ENCODE assay signal across 9 mouse cellular contexts in the genomic region with DNA sequence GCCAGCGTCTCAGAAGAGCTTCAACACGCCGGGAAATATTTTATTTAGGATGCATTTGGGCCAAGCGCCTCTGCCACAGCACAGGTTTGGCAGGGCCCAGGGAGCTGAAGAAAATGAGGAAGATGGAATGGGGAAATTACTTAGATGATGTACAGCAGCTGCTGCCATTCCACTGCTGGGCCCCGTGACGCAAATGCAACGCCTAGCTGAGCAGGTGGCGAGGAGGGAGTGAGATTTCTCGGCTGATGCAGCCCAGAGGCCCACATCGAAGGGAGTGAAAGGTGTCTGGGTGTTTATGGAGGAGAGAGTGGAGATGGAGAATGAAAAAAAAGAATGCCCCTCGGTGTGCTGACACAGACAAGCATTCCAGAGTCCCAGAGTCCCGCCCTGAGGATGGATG. TPM values are rescaled to one million over a fixed set of nuclear protein-coding genes. Genes with fewer than 3 reads are reported as not detected.
A peak's percentile ranks its signal among the peaks of the same experiment; 100 is the strongest.
DNase-seq lines count a peak whose midpoint lies in the region; ATAC-seq lines count a peak whose summit lies in the region.
"Had no signal": no experiment of that assay in that cellular context is flagged by ENCODE, and none has a peak within 500 bp of the region (broad histone marks: within the 10 kb centered on the region; RNA-seq: fewer than 3 reads in every experiment).

No protein-coding gene starts in this region.

- H3K9ac ChIP-seq in hindbrain, embryonic 16.5 days (ENCODE audit: low read depth, low read length) = no peak overlapping the region
- no peak overlapping the region for H3K9ac ChIP-seq in hindbrain, embryonic 14.5 days
- H3K9ac ChIP-seq in limb, embryonic 12.5 days (replicated peaks) = no peak overlapping the region

- no peak for DNase-seq in hindbrain, embryonic 14.5 days (ENCODE audit: low spot score)
- DNase-seq in A20 (ENCODE audit: low read depth, low spot score) = peak; percentile 48
- peak; percentile 36 for DNase-seq in MEL-GATA-1-ER (ENCODE audit: extremely low read depth, low read depth)
- no peak for DNase-seq in urinary bladder, postnatal 25 days (ENCODE audit: low spot score)
- no peak for DNase-seq in cerebellum, postnatal 25 days
- DNase-seq in cerebellum, adult 9-11 months = no peak

- H3K4me2 ChIP-seq in hindbrain, embryonic 16.5 days (ENCODE audit: low read length) = no peak overlapping the region
- no peak overlapping the region; the same call in 1 of the 2 replicates for H3K4me2 ChIP-seq in hindbrain, embryonic 14.5 days (replicated peaks)
- no peak overlapping the region for H3K4me2 ChIP-seq in limb, embryonic 12.5 days

- H3K27ac ChIP-seq in hindbrain, embryonic 16.5 days (ENCODE audit: low read depth, low read length) = no peak overlapping the region
- no peak overlapping the region for H3K27ac ChIP-seq in hindbrain, embryonic 14.5 days
- peak overlapping the region; percentile 41; the same call in 1 of the 2 replicates for H3K27ac ChIP-seq in limb, embryonic 12.5 days

- H3K27me3 ChIP-seq in hindbrain, embryonic 16.5 days (replicated peaks; ENCODE audit: control insufficient read depth, insufficient read depth, low read length) = no peaks in the 10 kb centered on the region
- H3K27me3 ChIP-seq in hindbrain, embryonic 14.5 days (ENCODE audit: control insufficient read depth, insufficient read depth, low read length) = no peaks in the 10 kb centered on the region
- H3K27me3 ChIP-seq in limb, embryonic 12.5 days = no peaks in the 10 kb centered on the region

- H3K4me3 ChIP-seq in hindbrain, embryonic 16.5 days (ENCODE audit: low read length) = no peak overlapping the region
- H3K4me3 ChIP-seq in hindbrain, embryonic 14.5 days (replicated peaks; ENCODE audit: low read length) = no peak overlapping the region
- no peak overlapping the region for H3K4me3 ChIP-seq in limb, embryonic 12.5 days (replicated peaks)
- H3K4me3 ChIP-seq: erythroblast, embryonic 14.5 days had no signal

- WGBS in hindbrain, embryonic 16.5 days = 50% methylated on average over 12 of the region's 12 CpGs
- 58% methylated on average over 12 of the region's 12 CpGs for whole genome bisulfite sequencing in hindbrain, embryonic 14.5 days
- 50% methylated on average over 12 of the region's 12 CpGs for WGBS in limb, embryonic 12.5 days

- peaks cover 4% of the 10 kb centered on the region for H3K4me1 ChIP-seq in hindbrain, embryonic 16.5 days (ENCODE audit: control insufficient read depth, insufficient read depth, low read depth, low read length)
- H3K4me1 ChIP-seq in hindbrain, embryonic 14.5 days (replicated peaks; ENCODE audit: control insufficient read depth, insufficient read depth, low read length) = peaks cover 7% of the 10 kb centered on the region; the same call in 1 of the 2 replicates
- H3K4me1 ChIP-seq in limb, embryonic 12.5 days (replicated peaks) = peaks cover 48% of the 10 kb centered on the region

- no peaks in the 10 kb centered on the region for H3K9me3 ChIP-seq in hindbrain, embryonic 16.5 days (ENCODE audit: control insufficient read depth, low read length)
- no peaks in the 10 kb centered on the region for H3K9me3 ChIP-seq in hindbrain, embryonic 14.5 days (ENCODE audit: control insufficient read depth, low read length)
- H3K9me3 ChIP-seq in limb, embryonic 12.5 days = no peaks in the 10 kb centered on the region

- peak; percentile 59; the same call in 1 of the 2 replicates for ATAC-seq in hindbrain, embryonic 16.5 days
- ATAC-seq in hindbrain, embryonic 14.5 days (ENCODE audit: low FRiP score) = no peak
- ATAC-seq in limb, embryonic 12.5 days (ENCODE audit: insufficient number of reproducible peaks, insufficient read depth, low FRiP score, low TSS enrichment, low read depth) = no peak

- H3K36me3 ChIP-seq in hindbrain, embryonic 16.5 days (ENCODE audit: control insufficient read depth, insufficient read depth, low read length) = no peaks in the 10 kb centered on the region
- no peaks in the 10 kb centered on the region for H3K36me3 ChIP-seq in hindbrain, embryonic 14.5 days (replicated peaks; ENCODE audit: control insufficient read depth, insufficient read depth)
- H3K36me3 ChIP-seq in limb, embryonic 12.5 days = no peaks in the 10 kb centered on the region

RNA-seq across cellular contexts. Expression of gene Lpin2, which starts 56.8 kb away (rescaled TPM):
- 42.5 and 47.6 TPM in 2 replicates for polyA plus RNA-seq in hindbrain, embryonic 16.5 days (2015; fragmentation: Nextera tagmentation; extraction: Ambion mirVana)
- 44.1 and 45.7 TPM in 2 replicates for polyA plus RNA-seq in hindbrain, embryonic 14.5 days (2014; fragmentation: Nextera tagmentation; extraction: Ambion mirVana)
- 62.9 and 63.3 TPM in 2 replicates for polyA plus RNA-seq in limb, embryonic 12.5 days (2016; fragmentation: Nextera tagmentation; extraction: Ambion mirVana)

Comparison
In these comparisons a context has a peak if more than half of its experiments do, and no peak if none do; other contexts are left out.
1. DNase-seq: peak in A20 (single experiment) and MEL-GATA-1-ER (single experiment); none in hindbrain, embryonic 14.5 days (single experiment), urinary bladder, postnatal 25 days (single experiment), cerebellum, postnatal 25 days (0 of 2) and cerebellum, adult 9-11 months (single experiment).